ENCODE assay signal across 8 mouse cellular contexts in the genomic region with DNA sequence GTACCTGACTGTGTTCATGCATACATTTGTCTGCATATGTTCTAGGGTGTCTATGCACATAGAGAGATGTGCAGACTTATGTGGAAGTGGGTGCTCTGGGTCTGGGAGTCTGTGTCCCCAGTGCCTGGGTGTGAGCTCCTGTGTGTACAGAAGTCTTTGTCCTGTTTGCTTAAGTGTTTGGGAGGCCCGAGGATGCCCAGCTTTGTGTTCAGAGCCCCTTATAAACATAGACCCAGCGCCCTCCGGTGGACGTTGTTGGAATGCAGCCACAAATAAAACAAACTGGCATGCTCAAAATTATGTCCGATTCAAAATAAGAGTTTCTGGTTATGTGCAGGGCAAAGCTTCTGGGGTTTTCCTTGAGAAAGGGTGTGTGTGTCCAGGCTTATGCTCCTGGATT. TPM values are rescaled to one million over a fixed set of nuclear protein-coding genes. Genes with fewer than 3 reads are reported as not detected.
DNase-seq lines count a peak whose midpoint lies in the region; ATAC-seq and TF ChIP-seq lines count a peak whose summit lies in the region.

No protein-coding gene starts in this region.

- no peak overlapping the region for H3K4me3 ChIP-seq in intestine, embryonic 14.5 days (ENCODE audit: low read depth, low read length)
- H3K4me3 ChIP-seq in intestine, embryonic 16.5 days (ENCODE audit: low read length), result no peak overlapping the region
- H3K4me3 ChIP-seq in cortical plate, adult 2 months (ENCODE audit: insufficient read depth, low read length), result no peak overlapping the region
- no peak overlapping the region for H3K4me3 ChIP-seq in hindbrain, embryonic 10.5 days

- H3K9me3 ChIP-seq in intestine, embryonic 14.5 days (ENCODE audit: control insufficient read depth, low read length), result no peaks in the 10 kb centered on the region
- H3K9me3 ChIP-seq in intestine, embryonic 16.5 days (ENCODE audit: control insufficient read depth, low read length), result no peaks in the 10 kb centered on the region
- no peaks in the 10 kb centered on the region for H3K9me3 ChIP-seq in hindbrain, embryonic 10.5 days

- H3K36me3 ChIP-seq in intestine, embryonic 14.5 days (ENCODE audit: control insufficient read depth, insufficient read depth, low read length), result no peaks in the 10 kb centered on the region
- no peaks in the 10 kb centered on the region for H3K36me3 ChIP-seq in intestine, embryonic 16.5 days (ENCODE audit: control insufficient read depth, insufficient read depth, low read length)
- H3K36me3 ChIP-seq in hindbrain, embryonic 10.5 days, result no peaks in the 10 kb centered on the region

- TF ChIP-seq POLR2A in cortical plate, adult 2 months (IDR thresholded peaks at IDR 0.05; ENCODE audit: extremely low read depth, insufficient read depth, low read length), result no peak

- no peak for ATAC-seq in intestine, embryonic 14.5 days (replicated peaks; ENCODE audit: low FRiP score, low TSS enrichment, low read depth)
- ATAC-seq in intestine, embryonic 16.5 days, result no peak

- H3K4me1 ChIP-seq in intestine, embryonic 14.5 days (replicated peaks; ENCODE audit: control insufficient read depth, insufficient read depth, low read length), result peaks cover 25% of the 10 kb centered on the region
- H3K4me1 ChIP-seq in intestine, embryonic 16.5 days (ENCODE audit: control insufficient read depth, insufficient read depth, low read length), result peaks cover 36% of the 10 kb centered on the region
- H3K4me1 ChIP-seq in cortical plate, adult 2 months (ENCODE audit: control insufficient read depth, insufficient read depth, low read length), result no peaks in the 10 kb centered on the region
- peaks cover 50% of the 10 kb centered on the region for H3K4me1 ChIP-seq in hindbrain, embryonic 10.5 days (replicated peaks)

- 0 out of 2 replicates have a peak, but pooled peaks cover 3% of the 10 kb centered on the region for H3K27me3 ChIP-seq in intestine, embryonic 14.5 days (replicated peaks; ENCODE audit: control insufficient read depth, insufficient read depth, low read length)
- H3K27me3 ChIP-seq in intestine, embryonic 16.5 days (replicated peaks; ENCODE audit: control insufficient read depth, insufficient read depth, low read length), result no peaks in the 10 kb centered on the region
- peaks cover 65% of the 10 kb centered on the region for H3K27me3 ChIP-seq in hindbrain, embryonic 10.5 days (ENCODE audit: insufficient read depth, poor library complexity, severe bottlenecking)

- DNase-seq in intestine, embryonic 14.5 days (ENCODE audit: low spot score), result peak; percentile 87
- DNase-seq in ZHBTc4 (ENCODE audit: low read depth, low spot score), result peak; percentile 92
- DNase-seq in hindbrain, embryonic 10.5 days (ENCODE audit: low spot score), result peak; percentile 80
- peak; percentile 76 for DNase-seq in left cerebral cortex, postnatal 4 days
- peak; percentile 14 to 16 for DNase-seq in natural killer cell, adult 2 months (ENCODE audit: low spot score in 2 of 2)
- peak; percentile 74 for DNase-seq in thymus, postnatal 4 days

- TF ChIP-seq CTCF in cortical plate, adult 2 months (IDR thresholded peaks at IDR 0.05; ENCODE audit: extremely low read depth, insufficient read depth, low read length), result peak; percentile 63

- H3K9ac ChIP-seq in intestine, embryonic 14.5 days (ENCODE audit: low read length), result no peak overlapping the region
- H3K9ac ChIP-seq in intestine, embryonic 16.5 days (ENCODE audit: low read depth, low read length), result no peak overlapping the region

- H3K4me2 ChIP-seq in intestine, embryonic 14.5 days (ENCODE audit: low read length), result no peak overlapping the region
- no peak overlapping the region for H3K4me2 ChIP-seq in intestine, embryonic 16.5 days (ENCODE audit: low read depth, low read length)

- intact Hi-C loops in left cerebral cortex, postnatal 4 days (cut with DNase I), result loop anchor here (5.0 kb wide), 1 partner anchor 354 kb away; no protein-coding TSS in a partner anchor

- H3K27ac ChIP-seq in intestine, embryonic 14.5 days (ENCODE audit: low read depth), result no peak overlapping the region
- H3K27ac ChIP-seq in intestine, embryonic 16.5 days (ENCODE audit: low read length), result no peak overlapping the region
- no peak overlapping the region for H3K27ac ChIP-seq in cortical plate, adult 2 months (ENCODE audit: insufficient read depth, low read length)
- peak overlapping the region; percentile 74 for H3K27ac ChIP-seq in hindbrain, embryonic 10.5 days

- 5% methylated on average over 5 of the region's 5 CpGs for WGBS in intestine, embryonic 14.5 days
- WGBS in intestine, embryonic 16.5 days, result 6% methylated on average over 5 of the region's 5 CpGs
- 4% methylated on average over 5 of the region's 5 CpGs for WGBS in hindbrain, embryonic 10.5 days

RNA-seq across cellular contexts. Expression of a gene that starts 27.2 kb away (rescaled TPM):
- 96.9 and 115 TPM in 2 replicates for polyA plus RNA-seq in intestine, embryonic 14.5 days (2014; fragmentation: Nextera tagmentation; extraction: Ambion mirVana)
- polyA plus RNA-seq in intestine, embryonic 16.5 days (2015; fragmentation: Nextera tagmentation; extraction: Ambion mirVana), result 638 and 702 TPM in 2 replicates
- 7.2 and 7.7 TPM in 2 replicates for polyA plus RNA-seq in cortical plate, adult 2 months (2012; rRNA removed)
- polyA plus RNA-seq in hindbrain, embryonic 10.5 days (2016; fragmentation: Nextera tagmentation; extraction: Ambion mirVana), result 7.3 and 7.4 TPM in 2 replicates
- total RNA-seq in left cerebral cortex, postnatal 4 days (2021), result 10 to 100 TPM; 27.9 to 28.0 TPM

RNA-seq across cellular contexts. Expression of a gene that starts 55.1 kb away (rescaled TPM):
- 0.67 and 1.3 TPM in 2 replicates for polyA plus RNA-seq in intestine, embryonic 14.5 days (2014; fragmentation: Nextera tagmentation; extraction: Ambion mirVana)
- 0.24 and 0.34 TPM in 2 replicates for polyA plus RNA-seq in intestine, embryonic 16.5 days (2015; fragmentation: Nextera tagmentation; extraction: Ambion mirVana)
- 1.2 and 1.5 TPM in 2 replicates for polyA plus RNA-seq in cortical plate, adult 2 months (2012; rRNA removed)
- polyA plus RNA-seq in hindbrain, embryonic 10.5 days (2016; fragmentation: Nextera tagmentation; extraction: Ambion mirVana), result 13.7 and 56.4 TPM in 2 replicates
- total RNA-seq in left cerebral cortex, postnatal 4 days (2021), result 10 to 100 TPM; 35.5 to 36.2 TPM

Comparison
In these comparisons a context has a peak if more than half of its experiments do, and no peak if none do; other contexts are left out.
1. DNase-seq: peak in every context shown above with its lines; median percentile 92 in ZHBTc4; 87 in intestine, embryonic 14.5 days; 80 in hindbrain, embryonic 10.5 days; 76 in left cerebral cortex, postnatal 4 days; 74 in thymus, postnatal 4 days; 15 in natural killer cell, adult 2 months.
2. RNA of a gene that starts 27.2 kb away (polyA plus RNA-seq): 638 to 702 TPM in intestine, embryonic 16.5 days and 96.9 to 115 TPM in intestine, embryonic 14.5 days; 7.3 to 7.4 TPM in hindbrain, embryonic 10.5 days and 7.2 to 7.7 TPM in cortical plate, adult 2 months; every median in the first group is over 10 times any median in the second.